Mouse (Mus musculus) E14TG2a.4 (cell line): ENCODE measurements around the gene Coro6.

ENCODE experiments used
- CTCF ChIP-seq: conservative IDR thresholded peaks from 2 replicates; pipeline ENCODE4 v1.5.1; 2014; ENCODE audit warnings: low read length
- NANOG ChIP-seq: IDR thresholded peaks from 2 replicates; pipeline ENCODE4 v1.6.1; 2014; ENCODE audit warnings: borderline replicate concordance, low read length, mixed read lengths

DNA sequence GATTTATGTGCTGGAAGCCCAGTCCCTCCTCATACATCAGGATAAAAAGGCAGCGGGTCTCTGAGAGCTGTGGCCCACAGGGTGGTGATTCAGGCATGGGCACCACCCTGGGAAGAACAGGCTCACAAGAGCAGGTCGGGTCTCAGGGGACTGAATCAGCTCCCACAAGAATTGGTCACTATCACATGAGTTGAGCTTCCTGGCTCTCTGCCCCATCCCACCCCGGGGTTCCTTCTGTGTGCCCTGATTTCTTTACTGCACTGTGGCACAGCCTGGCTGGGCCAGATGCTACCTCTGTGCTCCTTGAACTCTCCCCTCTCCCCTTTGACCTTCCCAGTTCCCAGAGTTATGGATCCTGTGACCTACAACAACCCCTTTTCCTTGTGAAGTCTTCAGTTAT is 20.8 kb downstream of the Coro6 start:
- no peak for TF ChIP-seq CTCF
- TF ChIP-seq NANOG = no peak
